Mouse (Mus musculus) left cerebral cortex, adult 2 months (tissue): ENCODE measurements around the gene Smoc2. TPM values are rescaled to one million over a fixed set of nuclear protein-coding genes. Genes with fewer than 3 reads are reported as not detected.
A peak's percentile ranks its signal among the peaks of the same experiment; 100 is the strongest.

Source experiments
- DNase-seq, 2 experiments: peaks; one replicate each; pipeline ENCODE4 v3.0.0; 2021 to 2022; ENCODE audit warnings: low spot score in 2 of 2, mixed read lengths in 1 of 2; ENCODE audit errors: extremely low spot score in 1 of 2
- H3K27ac ChIP-seq: fragments of 200-600 bp; 2 replicates; pipeline ENCODE4 v1.8.1; 2022
- H3K4me3 ChIP-seq: fragments of 200-600 bp; 2 replicates; pipeline ENCODE4 v1.8.1; 2022
- CTCF ChIP-seq: fragments of 200-600 bp; IDR thresholded peaks from 2 replicates; pipeline ENCODE4 v1.8.1; 2022; ENCODE audit warnings: antibody characterized with exemption, mild to moderate bottlenecking, moderate library complexity
- intact Hi-C: fragments of 180-260 bp; cut with DNase I; formaldehyde crosslinking; loops from one replicate; pipeline ENCODE4 v1.15.1; 2025
- total RNA-seq, 2 experiments: library from RNA; stranded (reverse); gene quantifications; 2 replicates each; pipeline ENCODE4 v1.2.3; 2021

Smoc2 gene
- total RNA-seq, 2 experiments from 2014 or later: 13.2 to 13.7 TPM

DNA sequence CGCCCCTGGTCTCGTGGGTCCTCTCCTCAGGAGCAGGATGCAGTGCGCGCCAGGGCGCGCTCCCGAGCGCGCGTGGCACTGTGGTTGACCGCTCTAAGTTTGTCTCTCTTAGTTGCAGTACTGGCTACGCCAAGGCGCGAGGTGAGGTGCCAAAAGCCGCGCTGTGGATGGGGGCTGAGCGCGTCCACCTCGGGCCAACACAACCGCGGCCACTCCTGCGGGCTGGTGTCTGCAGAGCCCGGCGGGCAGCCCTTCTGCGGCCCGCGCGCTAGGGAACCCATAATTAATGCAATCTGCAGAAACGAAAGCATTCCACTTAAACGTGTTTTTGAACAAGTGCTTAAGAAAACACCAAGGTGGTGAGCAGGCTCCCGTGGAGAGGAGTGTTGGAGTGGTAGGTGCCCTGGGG, 1.1 kb downstream of the Smoc2 start:
- Histone ChIP-seq H3K4me3 (peak overlapping the region; percentile 53), H3K27ac (no peak overlapping the region)
- intact Hi-C loops: no loop called here
- no peak for TF ChIP-seq CTCF
- DNase-seq: peak in 1 of 2 experiments; percentile 24

DNA sequence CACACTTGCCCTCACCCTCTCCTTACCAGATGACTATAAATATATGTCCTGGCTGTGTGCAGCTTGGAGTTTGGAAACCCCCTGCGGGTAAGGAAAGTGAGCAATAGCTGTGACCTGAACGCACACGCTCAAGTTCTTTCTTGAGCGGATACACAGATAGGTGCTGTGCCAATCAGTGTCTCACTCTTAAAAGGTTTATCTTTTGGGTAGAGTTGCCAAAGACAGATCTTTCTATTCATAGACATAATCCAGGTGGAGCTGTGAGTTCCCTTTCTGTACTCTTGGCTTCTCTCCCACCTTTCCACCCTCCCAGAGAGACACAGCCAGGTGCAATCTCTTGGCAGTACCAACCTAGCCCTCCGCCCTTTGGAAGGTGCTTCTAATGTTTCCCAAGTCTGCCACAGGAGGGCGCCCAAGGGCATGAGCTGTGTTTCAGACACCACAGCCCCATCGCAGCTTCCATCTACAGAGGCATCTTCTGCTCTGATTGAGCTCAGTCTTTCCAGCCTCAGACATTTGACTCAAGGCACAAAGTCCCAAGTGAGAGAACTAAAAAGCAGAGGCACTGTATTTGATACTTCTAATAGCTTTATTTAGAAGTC, 8.8 kb downstream of the Smoc2 start:
- DNase-seq: peak; percentile 82 to 91
- intact Hi-C loops: loop anchor here (1.0 to 5.0 kb wide), 3 partner anchors 55 to 619 kb away; no protein-coding TSS in a partner anchor
- Histone ChIP-seq H3K4me3 (no peak overlapping the region), H3K27ac (no peak overlapping the region)
- TF ChIP-seq CTCF: peak; percentile 92

DNA sequence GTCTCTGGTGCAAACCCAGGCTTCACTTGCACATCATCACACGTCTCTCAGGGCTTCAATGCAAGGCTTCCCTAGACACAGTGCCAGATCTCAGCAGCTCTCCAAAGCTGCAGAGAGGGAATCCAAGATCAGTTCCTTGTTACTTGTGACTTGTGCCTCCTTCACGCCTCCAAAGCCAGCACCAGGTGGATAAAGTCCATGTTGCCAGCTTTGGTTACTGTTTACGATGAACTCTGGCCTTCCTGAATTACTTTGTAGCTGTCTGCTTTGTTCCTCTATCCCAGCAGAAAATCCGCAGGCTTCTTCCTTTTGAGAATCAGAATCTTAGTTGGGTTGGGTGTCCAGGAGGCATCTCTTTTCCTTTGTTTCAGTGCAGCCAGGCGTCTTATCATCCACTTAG, 14.3 kb downstream of the Smoc2 start:
- TF ChIP-seq CTCF: no peak
- no peak overlapping the region for H3K4me3 ChIP-seq
- intact Hi-C loops: no loop called here
- no peak for DNase-seq
- H3K27ac ChIP-seq: no peak overlapping the region

DNA sequence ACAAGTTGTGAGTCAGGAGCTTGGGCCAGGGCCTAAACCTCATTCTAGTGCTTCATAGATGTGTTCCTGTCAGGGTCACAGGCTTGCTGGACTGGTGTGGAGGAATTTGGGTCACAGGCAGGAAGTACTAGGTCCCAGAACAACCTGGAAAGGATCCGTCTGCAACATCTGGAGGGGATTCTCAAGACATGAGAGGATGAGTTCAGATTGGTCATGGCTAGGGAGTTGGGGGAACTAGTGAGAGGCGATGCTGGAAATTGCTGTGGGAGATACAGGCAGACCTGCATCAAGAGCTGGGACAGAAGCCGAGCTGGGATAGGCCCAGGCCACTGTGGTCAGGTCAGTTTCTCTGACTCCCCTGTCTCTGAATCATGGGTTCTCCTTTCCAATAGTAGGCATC, 15.8 kb downstream of the Smoc2 start:
- intact Hi-C loops: no loop called here
- TF ChIP-seq CTCF: no peak
- no peak overlapping the region for H3K27ac ChIP-seq

DNA sequence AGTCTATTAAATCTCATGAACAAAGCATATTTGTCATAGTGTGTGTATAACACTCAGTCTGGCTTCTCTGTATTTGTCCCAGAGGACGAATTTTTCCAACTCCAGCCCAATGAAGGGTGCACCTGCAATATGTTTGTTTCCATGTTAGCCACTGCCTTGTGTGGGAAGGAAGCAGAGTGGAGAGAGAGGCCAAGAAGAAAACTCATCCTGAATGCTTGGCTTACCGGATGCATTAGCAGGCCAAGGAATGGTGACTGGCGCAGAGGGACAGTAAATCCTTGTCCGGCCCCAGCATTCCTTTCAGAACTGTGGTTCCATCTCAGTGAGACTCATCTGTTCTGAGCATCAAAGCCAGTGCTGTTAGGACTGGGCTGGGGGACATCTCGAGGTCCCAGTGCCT, 21.1 kb downstream of the Smoc2 start:
- DNase-seq: no peak
- Histone ChIP-seq H3K27ac (no peak overlapping the region), H3K4me3 (no peak overlapping the region)
- no peak for TF ChIP-seq CTCF
- intact Hi-C loops: no loop called here

More for the DNA sequence above, 15.8 kb downstream of the Smoc2 start:
- DNase-seq: no peak
- H3K4me3 ChIP-seq: no peak overlapping the region

DNA sequence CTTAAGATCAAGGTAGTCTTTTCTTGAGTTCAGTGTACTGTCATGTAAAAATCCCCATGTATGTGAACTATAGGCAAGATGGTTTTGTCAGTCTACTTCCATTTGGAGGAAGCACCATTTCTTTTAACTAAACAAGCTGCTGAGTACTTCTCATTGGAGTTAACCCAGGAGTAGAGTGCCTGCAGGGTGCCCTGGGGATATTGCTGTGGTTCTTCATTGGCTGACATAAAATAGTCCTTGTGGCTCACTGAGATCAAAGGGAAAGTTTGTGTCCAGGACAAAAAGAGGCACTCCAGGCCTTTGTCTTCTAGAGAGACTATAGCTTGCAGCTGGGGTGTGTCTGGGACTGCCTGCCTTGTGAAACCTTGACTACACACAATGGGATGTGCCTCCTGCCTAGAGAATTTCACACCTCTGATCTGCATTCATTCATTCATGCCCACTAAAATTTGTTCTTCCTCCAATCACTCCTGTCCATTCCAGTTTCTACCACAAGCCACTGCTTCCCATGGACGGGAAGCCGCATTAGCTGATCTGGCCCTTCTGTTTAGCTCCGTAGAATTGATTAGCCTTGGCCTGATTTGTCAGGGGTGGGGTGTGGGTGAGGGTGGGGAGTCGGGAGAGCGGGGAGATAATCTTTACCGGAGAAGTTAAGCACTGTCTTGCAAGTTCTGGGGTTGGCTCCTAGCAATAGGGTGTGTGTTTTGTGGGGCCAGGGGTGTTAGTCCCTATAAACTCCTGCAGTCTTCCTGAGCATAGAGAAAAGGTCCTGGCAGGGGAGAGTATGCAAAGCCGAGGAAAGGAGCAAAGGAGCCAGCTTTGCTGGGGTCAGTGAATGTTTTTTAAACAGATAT, 22.4 kb downstream of the Smoc2 start:
- intact Hi-C loops: no loop called here
- Histone ChIP-seq H3K27ac (no peak overlapping the region), H3K4me3 (no peak overlapping the region)
- TF ChIP-seq CTCF: no peak
- no peak for DNase-seq

DNA sequence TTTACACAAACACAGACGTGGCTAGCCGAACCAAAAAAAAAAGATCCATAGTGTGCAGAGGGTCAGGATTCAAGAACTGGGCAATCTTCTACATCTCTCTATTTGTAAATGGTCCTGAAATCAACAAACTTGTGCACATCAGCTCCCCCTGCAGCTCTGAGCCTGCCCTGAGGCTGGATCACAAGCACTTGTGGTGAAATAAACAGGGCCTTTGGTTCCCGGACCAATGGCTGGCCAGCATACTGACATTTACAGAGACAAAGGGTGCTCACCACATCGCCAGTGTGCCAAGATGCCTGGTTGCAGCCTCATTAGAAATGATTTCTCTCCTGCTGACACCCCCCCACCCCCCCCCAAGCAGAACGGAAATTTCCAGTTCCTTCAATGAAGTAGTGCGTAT, 23.1 kb downstream of the Smoc2 start:
- no peak for TF ChIP-seq CTCF
- Histone ChIP-seq H3K4me3 (no peak overlapping the region), H3K27ac (no peak overlapping the region)
- DNase-seq: no peak
- intact Hi-C loops: no loop called here

DNA sequence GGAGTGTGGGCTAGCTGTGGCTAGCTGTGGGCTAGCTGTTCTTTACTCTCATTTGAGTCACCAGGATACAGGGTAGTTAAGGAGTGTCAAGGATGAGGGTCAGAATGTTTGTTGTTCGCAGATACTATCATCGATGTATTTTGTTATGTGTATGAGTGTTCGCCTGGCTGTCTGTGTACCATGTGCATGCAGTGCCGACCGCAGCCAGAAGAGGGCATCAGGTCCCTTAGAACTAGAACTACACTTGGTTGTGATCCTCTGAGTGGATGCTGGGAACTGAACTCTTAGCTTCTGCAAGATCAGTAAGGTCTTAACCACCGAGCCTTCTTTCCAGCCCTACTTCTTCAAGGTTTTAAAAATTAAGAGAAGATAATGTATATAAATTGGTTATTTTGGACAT, 24.4 kb downstream of the Smoc2 start:
- intact Hi-C loops: no loop called here
- no peak for DNase-seq

DNA sequence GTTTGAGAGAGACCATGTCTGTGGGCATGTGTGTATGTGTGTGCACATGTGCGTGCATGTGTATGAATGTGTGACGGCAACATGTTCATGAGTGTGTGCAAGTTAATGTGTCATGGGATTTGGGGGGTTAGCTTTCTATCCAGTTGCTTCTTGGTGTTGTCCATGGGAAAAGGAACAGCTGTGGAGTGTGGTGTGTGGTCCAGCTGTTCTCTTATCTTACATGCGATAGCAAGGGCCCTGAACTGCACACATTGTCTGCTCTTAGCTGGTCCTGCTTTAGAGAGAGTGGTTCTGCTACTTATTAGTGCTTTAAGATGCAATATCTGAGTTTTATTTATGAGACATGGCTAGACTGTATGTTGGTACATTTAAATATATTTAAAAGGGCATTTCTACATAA, 30.6 kb downstream of the Smoc2 start:
- no peak overlapping the region for H3K27ac ChIP-seq
- TF ChIP-seq CTCF: no peak
- intact Hi-C loops: no loop called here
- no peak for DNase-seq
- H3K4me3 ChIP-seq: no peak overlapping the region

More for the DNA sequence above, 24.4 kb downstream of the Smoc2 start:
- no peak; the same call in 1 of the 2 replicates for TF ChIP-seq CTCF
- Histone ChIP-seq H3K27ac (no peak overlapping the region), H3K4me3 (no peak overlapping the region)

DNA sequence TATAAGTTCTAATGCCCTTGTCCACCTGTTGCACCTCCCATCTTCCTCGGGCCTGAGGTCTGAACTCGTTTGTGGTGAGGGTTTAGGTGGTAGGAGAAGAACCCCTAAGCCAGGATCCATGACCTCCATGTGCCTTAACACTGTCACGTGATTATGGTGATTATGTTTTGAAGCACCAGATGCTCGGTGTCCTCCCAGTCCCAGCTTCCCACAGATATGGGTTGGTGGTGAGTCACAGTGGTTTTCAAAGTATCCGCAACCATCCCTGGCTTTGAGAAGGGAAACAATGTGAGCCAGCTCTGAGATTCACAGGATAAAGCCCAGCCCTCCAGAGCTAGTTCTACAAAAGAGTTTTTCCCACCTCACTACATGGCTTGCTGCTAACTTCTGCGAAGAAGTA, 33.1 kb downstream of the Smoc2 start:
- no peak for DNase-seq
- Histone ChIP-seq H3K4me3 (no peak overlapping the region), H3K27ac (no peak overlapping the region)
- TF ChIP-seq CTCF: no peak
- intact Hi-C loops: no loop called here

DNA sequence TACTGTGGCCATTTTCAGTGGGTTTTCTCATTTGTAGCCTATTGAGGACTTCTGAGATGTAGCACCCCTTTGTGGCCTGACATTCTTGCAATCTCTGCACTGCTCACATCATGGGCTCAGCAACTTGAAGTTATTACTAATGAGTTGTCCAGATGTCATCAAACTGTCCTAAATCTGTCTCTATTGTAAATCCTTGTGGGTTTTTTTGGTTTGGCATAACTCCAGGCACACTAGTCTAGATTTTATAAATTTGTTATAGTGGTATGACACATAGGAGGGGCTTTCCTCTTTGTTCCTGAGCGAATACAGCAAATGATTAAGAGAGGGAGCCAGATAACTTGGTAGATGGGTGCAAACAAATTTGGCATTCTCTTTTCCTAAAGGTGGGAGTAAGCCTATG, 35.0 kb downstream of the Smoc2 start:
- Histone ChIP-seq H3K4me3 (no peak overlapping the region), H3K27ac (no peak overlapping the region)
- no peak for DNase-seq
- intact Hi-C loops: no loop called here
- no peak for TF ChIP-seq CTCF

DNA sequence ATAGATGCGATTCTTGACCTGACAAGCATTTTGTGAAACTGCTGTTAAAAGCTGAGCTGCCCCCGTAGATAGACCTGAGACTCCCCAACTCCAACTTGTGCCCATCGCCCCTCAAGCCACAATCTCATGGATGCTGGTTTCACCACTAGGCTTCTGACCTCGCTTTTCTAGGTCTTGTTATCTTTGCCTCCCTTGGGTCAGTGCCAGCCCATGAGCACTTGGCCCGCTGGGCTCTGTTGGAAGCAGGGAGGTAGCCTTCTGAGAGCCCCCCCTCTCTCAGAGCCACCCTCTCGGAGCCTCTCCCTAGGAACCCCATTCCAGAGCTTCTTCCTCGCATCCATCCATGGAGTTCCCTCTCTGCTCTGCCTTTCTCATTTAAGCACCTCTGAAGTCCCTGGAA, 37.2 kb downstream of the Smoc2 start:
- no peak overlapping the region for H3K27ac ChIP-seq
- TF ChIP-seq CTCF: no peak
- intact Hi-C loops: no loop called here
- no peak overlapping the region for H3K4me3 ChIP-seq
- DNase-seq: no peak
